In the genomic region with DNA sequence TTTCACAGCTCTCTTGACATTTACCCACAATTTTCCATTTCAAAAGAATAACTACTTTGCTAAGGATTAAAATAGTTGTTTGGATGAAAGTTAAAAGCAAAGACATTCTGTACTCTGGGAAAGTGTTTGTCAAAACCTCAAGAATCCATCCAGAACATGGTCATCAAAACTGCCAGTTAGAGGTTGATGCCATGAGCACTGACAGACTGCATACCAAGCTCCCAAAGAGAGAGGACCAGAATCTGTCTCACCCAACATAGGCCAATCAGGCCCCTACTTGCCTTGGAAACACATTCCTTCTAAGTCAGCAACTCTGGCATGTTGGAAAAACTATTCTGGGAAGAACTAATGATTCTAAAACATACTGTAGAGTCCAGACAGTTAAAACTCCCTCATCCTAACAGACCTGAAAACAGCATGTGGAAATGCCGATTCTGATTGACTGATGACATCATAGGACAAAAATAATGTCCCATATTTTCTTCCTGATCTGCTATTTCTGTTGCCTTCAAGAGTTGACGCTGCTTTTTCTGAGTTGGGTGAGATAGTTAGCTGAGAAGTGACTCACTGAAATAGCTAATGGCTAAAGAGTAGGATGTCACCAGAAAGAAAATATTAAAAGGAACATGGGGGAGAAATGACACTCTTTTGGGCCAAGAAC, we compare ENCODE assay signal across 23 mouse cellular contexts.
DNase-seq lines count a peak whose midpoint lies in the region; ATAC-seq lines count a peak whose summit lies in the region.
"Had no signal": no experiment of that assay in that cellular context is flagged by ENCODE, and none has a peak within 500 bp of the region (broad histone marks: within the 10 kb centered on the region; RNA-seq: fewer than 3 reads in every experiment).

No protein-coding gene starts in this region.

- H3K9me3 ChIP-seq in embryonic facial prominence, embryonic 11.5 days (replicated peaks; ENCODE audit: control insufficient read depth, low read length) = no peaks in the 10 kb centered on the region
- H3K9me3 ChIP-seq in liver, embryonic 11.5 days (ENCODE audit: control insufficient read depth, low read length) = no peaks in the 10 kb centered on the region
- H3K9me3 ChIP-seq: embryonic facial prominence, embryonic 13.5 days; forebrain, embryonic 15.5 days; heart, embryonic 10.5 days; heart, embryonic 15.5 days; hindbrain, embryonic 15.5 days had no signal

- H3K36me3 ChIP-seq in embryonic facial prominence, embryonic 11.5 days (replicated peaks; ENCODE audit: control insufficient read depth, insufficient read depth, low read depth, low read length) = no peaks in the 10 kb centered on the region
- H3K36me3 ChIP-seq in liver, embryonic 11.5 days (ENCODE audit: control insufficient read depth, insufficient read depth, low read length) = no peaks in the 10 kb centered on the region
- H3K36me3 ChIP-seq: embryonic facial prominence, embryonic 13.5 days; forebrain, embryonic 15.5 days; heart, embryonic 10.5 days; heart, embryonic 15.5 days; hindbrain, embryonic 10.5 days; hindbrain, embryonic 15.5 days had no signal

- no peaks in the 10 kb centered on the region for H3K4me1 ChIP-seq in embryonic facial prominence, embryonic 11.5 days (ENCODE audit: control insufficient read depth, insufficient read depth, low read length)
- no peaks in the 10 kb centered on the region for H3K4me1 ChIP-seq in liver, embryonic 11.5 days (replicated peaks; ENCODE audit: control insufficient read depth, insufficient read depth, low read length)
- H3K4me1 ChIP-seq: forebrain, embryonic 15.5 days; heart, embryonic 10.5 days had no signal

- no peaks in the 10 kb centered on the region for H3K27me3 ChIP-seq in embryonic facial prominence, embryonic 11.5 days (ENCODE audit: control insufficient read depth, insufficient read depth, low read length)
- H3K27me3 ChIP-seq in liver, embryonic 11.5 days (replicated peaks; ENCODE audit: control insufficient read depth, insufficient read depth, low read length) = no peaks in the 10 kb centered on the region
- H3K27me3 ChIP-seq: embryonic facial prominence, embryonic 13.5 days; forebrain, embryonic 15.5 days; heart, embryonic 15.5 days; hindbrain, embryonic 15.5 days; Patski had no signal

- ATAC-seq in frontal cortex, adult (ENCODE audit: low TSS enrichment) = peak; percentile 86
- no peak; the same call in 1 of the 2 replicates for ATAC-seq in embryonic facial prominence, embryonic 11.5 days (replicated peaks; ENCODE audit: insufficient number of reproducible peaks, low FRiP score, low TSS enrichment, low read depth)
- no peak for ATAC-seq in liver, embryonic 11.5 days (replicated peaks; ENCODE audit: low FRiP score)
- ATAC-seq: forebrain, embryonic 15.5 days; intestine, embryonic 16.5 days; Patski had no signal

- DNase-seq in frontal cortex, postnatal 25 days (ENCODE audit: low spot score in 2 of 2) = no peak
- DNase-seq in Muller cell, postnatal 12 days (ENCODE audit: inconsistent ontology term) = peak; percentile 83
- DNase-seq in embryonic facial prominence, embryonic 11.5 days (ENCODE audit: low spot score) = peak; percentile 23
- DNase-seq in forelimb bud, embryonic 11.5 days (ENCODE audit: low read depth, low spot score) = peak; percentile 9
- no peak for DNase-seq in liver, embryonic 11.5 days (ENCODE audit: low spot score)
- DNase-seq in thymus, postnatal 14 days = no peak
- DNase-seq in urinary bladder, adult 2 months (ENCODE audit: low spot score) = no peak
- DNase-seq: adrenal gland, postnatal 25 days; cerebellum, adult 8-10 months; cerebellum, postnatal 14 days; gastrocnemius, postnatal 10 days; heart, adult 18-20 months; heart, postnatal 14 days had no signal

- no peak overlapping the region for H3K4me3 ChIP-seq in embryonic facial prominence, embryonic 11.5 days (ENCODE audit: low read depth, low read length)
- no peak overlapping the region for H3K4me3 ChIP-seq in liver, embryonic 11.5 days (ENCODE audit: low read depth, low read length)
- H3K4me3 ChIP-seq: embryonic facial prominence, embryonic 13.5 days; erythroblast, embryonic 14.5 days; forebrain, embryonic 15.5 days; heart, embryonic 10.5 days; heart, embryonic 15.5 days; hindbrain, embryonic 10.5 days; hindbrain, embryonic 15.5 days had no signal

- 83% methylated on average over 2 of the region's 2 CpGs for WGBS in embryonic facial prominence, embryonic 11.5 days
- WGBS in liver, embryonic 11.5 days = 89% methylated on average over 2 of the region's 2 CpGs

- H3K27ac ChIP-seq in embryonic facial prominence, embryonic 11.5 days (replicated peaks; ENCODE audit: low read depth, low read length) = no peak overlapping the region
- H3K27ac ChIP-seq in liver, embryonic 11.5 days (ENCODE audit: low read depth, low read length) = no peak overlapping the region
- H3K27ac ChIP-seq: embryonic facial prominence, embryonic 13.5 days; forebrain, embryonic 15.5 days; heart, embryonic 10.5 days; heart, embryonic 15.5 days; hindbrain, embryonic 10.5 days; hindbrain, embryonic 15.5 days had no signal

- H3K4me2 ChIP-seq in embryonic facial prominence, embryonic 11.5 days (ENCODE audit: low read depth, low read length) = no peak overlapping the region
- no peak overlapping the region for H3K4me2 ChIP-seq in liver, embryonic 11.5 days
- H3K4me2 ChIP-seq: forebrain, embryonic 15.5 days; heart, embryonic 15.5 days; hindbrain, embryonic 15.5 days had no signal

- H3K9ac ChIP-seq in embryonic facial prominence, embryonic 11.5 days (replicated peaks; ENCODE audit: low read length) = no peak overlapping the region
- no peak overlapping the region for H3K9ac ChIP-seq in liver, embryonic 11.5 days (ENCODE audit: low read depth, low read length)
- H3K9ac ChIP-seq: embryonic facial prominence, embryonic 13.5 days; forebrain, embryonic 15.5 days; heart, embryonic 15.5 days; hindbrain, embryonic 15.5 days had no signal

Comparison
In these comparisons a context has a peak if more than half of its experiments do, and no peak if none do; other contexts are left out.
1. DNase-seq: peak in Muller cell, postnatal 12 days (single experiment), embryonic facial prominence, embryonic 11.5 days (single experiment) and forelimb bud, embryonic 11.5 days (single experiment); none in frontal cortex, postnatal 25 days (0 of 2), liver, embryonic 11.5 days (single experiment), thymus, postnatal 14 days (single experiment) and urinary bladder, adult 2 months (single experiment).